Mouse (Mus musculus): ENCODE data around the gene Ank3.

The Ank3 gene

GRCm38 (mm10) chr10:69678230-69678629 is 279.7 kb downstream of the Ank3 start:
- DNase-seq: no peak

GRCm38 (mm10) chr10:69686336-69686735 is 287.8 kb downstream of the Ank3 start:
- no peak for DNase-seq

GRCm38 (mm10) chr10:69689096-69689495 is 290.5 kb downstream of the Ank3 start:
- no peak for DNase-seq

DNA sequence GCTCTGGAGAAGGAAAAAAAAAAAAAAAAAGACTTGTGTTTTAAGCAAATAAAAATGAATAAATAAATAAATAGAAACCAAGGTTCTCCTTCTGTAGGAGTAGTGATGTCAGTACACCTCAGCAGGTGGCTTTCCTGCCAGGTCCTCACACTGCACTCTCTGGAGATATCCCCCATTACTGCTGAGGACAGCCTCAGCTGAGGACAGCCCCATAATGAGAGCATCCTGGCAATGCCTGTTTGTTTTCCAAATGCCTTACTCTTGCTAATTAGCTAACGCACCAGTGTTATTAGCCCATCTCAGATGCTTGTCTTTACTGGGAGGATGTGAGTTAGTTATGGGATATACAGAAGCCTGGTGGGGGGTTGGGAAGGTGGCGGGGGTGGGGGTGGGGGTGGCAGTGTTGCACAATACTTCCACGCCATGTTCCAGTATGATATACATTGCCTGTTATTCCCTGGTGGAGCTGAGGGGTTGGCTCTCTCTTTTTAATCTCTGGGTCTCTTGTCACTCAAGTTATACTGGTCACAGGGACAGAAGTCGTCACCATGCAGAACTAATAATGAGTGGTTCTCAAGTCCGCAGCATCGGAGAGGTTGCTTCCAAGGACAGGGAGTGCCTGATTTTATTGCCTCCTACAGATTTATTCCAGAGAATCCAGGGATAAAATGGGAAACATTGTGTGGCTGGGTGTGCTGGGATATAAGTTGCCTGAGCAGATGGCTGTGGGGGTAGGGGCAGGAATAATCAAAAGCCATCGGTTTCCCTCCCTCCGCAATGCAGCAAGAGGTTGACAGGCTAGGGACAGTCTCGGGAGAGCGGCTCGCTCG is 291.8 kb downstream of the Ank3 start:
- no peak for DNase-seq

DNA sequence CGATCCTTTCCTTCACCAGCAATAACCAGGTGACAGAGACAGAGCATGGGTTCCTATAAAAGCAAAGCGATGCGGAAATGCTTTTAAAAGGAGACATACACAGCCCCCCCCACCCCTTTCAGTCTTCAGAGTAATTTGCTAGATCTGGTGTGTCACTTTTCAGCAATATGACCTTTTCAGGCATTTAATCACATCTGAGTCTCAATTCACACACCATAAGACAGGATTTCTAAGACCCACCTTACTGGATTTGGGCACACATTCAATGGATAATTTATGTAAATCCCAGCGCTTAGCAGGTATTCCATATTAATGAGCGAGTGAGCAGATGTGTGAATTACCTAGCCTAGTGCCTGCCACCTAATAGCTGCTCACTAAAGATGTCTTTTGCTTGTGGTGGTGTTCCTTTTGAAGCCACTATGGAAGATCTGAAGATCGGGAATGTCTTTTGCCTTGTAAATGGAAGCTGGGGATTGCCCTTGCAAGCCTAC is 292.4 kb downstream of the Ank3 start:
- DNase-seq: no peak

GRCm38 (mm10) chr10:69696019-69696418 is 297.4 kb downstream of the Ank3 start:
- DNase-seq: no peak

DNA sequence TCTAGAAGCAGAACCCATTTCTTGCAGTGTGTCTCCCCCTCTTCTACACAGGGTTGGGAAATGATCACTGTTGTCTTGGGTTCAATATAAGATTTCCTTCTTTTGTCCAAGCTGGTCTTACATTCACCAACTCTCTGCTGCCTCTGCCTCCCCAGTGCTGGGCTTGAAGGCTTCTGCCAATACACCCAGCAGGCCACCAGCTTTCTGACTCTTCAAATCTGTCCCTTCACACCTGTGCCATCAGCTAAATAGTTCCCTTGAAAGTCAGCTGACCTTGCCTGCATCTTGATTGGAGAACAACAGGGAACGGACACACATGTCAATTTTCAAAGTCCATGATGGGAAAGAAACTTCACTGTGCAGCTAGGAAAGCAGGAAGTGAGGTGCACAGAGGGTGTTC is 300.1 kb downstream of the Ank3 start:
- no peak for DNase-seq

- DNase-seq: no peak
Measured at GRCm38 (mm10) chr10:69701226-69701625, 302.7 kb downstream of the Ank3 start.

DNA sequence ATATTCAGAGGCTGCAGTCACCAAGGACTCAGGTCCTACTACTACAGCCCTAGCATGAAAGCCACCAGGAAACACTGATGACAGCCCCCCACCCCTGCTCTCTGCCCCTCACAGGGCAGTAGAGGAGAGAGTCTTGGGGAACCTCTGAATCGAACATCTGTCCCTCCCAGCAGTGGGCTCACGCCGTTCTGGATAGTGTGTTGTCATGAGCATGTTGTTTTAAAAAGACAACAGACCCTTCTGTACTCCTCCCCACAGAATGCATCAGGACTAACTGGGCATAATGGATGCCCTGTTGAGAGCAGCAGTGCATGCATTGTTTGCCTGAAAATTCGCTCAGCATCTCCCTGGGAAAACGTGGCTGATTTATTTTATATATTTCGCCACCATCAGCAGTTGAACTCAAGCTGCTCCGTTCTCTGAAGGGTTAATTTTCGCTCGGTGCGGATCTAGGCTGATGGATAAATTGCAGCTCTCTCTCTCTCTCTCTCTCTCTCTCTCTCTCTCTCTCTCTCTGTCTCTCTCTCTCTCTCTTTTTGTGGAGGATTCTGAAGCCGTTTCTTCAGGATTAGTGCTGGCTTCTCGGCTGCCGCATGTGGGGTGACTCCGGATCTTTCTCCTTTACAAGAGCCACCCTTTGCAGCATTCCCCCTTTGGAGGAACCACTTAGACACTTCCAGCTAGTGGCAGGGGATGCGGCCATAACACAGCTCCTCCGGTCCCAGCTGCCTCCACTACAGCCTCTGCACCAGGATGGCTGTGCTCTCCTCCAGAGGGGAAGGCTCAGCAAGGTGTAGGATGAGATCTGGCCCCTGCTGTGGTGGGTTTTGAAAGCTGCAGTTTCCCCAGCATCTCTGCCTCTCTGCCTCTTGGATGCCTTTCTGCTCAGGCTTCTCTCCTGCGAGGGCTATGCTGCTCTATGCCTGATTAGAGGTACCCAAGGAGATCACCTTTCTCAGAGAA is 307.5 kb downstream of the Ank3 start:
- no peak for DNase-seq

- DNase-seq: no peak
Measured at GRCm38 (mm10) chr10:69706851-69707788, 308.5 kb downstream of the Ank3 start.

DNA sequence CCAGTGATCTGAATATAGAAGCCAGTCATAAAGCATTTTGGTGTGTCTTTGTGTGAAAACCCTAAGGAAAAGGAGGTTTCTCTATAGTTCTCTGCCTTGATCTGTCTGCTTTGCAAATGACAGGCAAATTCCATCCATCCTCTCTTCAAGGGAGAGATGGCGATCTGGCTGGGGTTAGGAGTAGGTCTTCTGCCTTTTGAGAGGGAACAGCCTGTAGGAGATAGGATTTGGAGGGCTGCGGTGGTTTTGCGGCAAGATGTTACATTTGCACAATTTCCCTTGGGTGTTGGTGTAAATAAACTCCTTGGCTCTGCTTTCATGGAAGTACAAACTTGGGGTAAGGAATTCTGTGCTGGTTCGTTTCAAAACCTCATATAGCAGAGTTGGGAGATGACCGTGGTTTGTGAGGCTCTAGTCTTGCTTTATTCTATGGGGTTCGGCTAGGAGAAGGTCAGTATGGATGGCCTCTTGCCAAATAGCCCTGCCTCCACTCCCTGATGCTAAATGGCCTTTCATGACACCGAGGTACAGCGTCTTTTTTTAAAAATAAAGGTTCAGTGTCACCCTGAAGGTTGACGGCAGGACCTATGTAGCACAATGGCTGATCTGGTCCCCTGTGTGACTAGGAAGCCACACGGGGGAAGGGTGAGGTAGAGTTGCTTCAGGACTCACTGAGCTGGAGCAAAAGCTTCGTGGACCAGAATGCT is 309.4 kb downstream of the Ank3 start:
- DNase-seq: no peak

DNA sequence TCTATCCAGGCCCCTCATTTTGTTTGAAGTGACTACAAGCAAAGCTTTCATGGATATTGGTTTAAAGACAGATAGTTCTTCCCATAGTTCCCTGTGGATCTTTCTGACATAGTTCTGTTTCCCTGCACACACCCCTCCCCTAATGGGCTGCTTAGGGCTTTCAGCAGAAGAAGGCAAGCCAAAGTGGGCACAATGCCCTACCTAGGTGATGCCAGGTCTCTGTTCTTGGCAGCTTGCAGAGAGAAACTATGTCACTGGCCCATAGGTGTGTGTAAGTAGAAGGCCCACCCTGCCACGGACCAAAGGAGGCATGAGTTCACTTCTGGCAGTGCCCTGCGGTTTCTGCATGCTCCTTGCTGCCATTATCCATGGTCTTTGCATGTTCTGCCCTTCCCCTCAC is 311.1 kb downstream of the Ank3 start:
- DNase-seq: no peak

GRCm38 (mm10) chr10:69710802-69711201 is 312.2 kb downstream of the Ank3 start:
- DNase-seq: no peak

DNA sequence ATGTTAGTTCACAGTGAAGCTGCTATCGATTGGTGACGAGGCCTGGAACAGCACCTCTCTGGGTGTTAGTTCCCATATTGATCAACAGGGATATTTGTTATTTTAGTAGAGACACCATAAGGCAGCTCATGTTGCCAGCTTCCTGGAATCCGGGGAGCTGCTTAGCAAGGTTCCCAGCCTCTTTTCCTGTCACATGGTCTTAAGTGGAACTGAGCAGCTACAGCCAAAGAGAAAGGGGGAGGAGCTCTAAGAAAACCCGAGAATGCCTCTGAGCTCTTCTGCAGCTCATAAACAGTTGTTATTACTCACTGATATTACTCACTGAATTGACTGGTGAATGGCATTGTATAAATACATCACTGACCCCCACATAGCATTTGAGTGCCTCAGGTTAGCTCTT is 318.3 kb downstream of the Ank3 start:
- no peak for DNase-seq

DNA sequence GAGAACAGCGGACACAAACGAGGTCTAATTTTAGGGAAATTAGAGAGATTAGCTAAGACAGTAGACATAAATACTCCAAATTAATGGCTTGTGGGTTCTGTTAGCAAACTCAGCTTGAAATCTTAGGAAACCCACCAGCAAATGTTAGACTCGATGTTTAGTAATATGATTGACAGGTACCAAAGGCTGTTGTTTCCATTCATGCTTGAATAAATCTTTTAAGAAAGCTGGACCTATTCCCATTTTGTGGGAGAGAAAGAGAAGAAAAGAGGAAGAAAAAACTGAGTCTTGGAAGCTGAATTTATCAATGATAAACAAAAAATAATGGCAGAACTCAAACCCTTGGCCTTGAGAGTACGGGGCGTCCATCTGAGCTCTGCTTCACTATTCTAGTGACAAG is 320.8 kb downstream of the Ank3 start:
- DNase-seq: no peak

DNA sequence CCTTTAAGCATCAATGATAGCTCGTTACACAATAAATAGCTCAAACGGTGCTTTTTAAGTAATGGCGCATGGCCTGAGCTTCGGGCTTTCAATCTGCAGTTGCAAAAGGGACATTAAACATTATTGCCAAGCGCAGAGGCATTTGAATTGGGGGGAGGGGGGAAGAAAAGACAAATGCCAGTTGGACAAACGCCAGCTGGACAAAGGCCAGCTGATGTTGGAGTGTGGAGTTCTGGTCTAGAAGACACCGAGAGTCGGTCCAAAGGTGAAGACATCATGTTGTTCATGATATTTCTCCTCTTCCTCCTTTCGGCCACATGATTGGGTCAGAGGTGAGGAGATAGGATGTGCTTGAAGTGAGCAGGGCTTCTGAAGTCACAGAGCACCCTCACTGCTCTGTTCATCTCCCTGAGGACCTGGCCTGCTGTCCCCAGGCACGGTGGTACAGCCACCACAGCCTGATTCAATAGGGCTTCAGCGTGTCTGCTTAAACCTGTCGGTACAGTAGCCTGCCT is 321.4 kb downstream of the Ank3 start:
- DNase-seq: no peak

DNA sequence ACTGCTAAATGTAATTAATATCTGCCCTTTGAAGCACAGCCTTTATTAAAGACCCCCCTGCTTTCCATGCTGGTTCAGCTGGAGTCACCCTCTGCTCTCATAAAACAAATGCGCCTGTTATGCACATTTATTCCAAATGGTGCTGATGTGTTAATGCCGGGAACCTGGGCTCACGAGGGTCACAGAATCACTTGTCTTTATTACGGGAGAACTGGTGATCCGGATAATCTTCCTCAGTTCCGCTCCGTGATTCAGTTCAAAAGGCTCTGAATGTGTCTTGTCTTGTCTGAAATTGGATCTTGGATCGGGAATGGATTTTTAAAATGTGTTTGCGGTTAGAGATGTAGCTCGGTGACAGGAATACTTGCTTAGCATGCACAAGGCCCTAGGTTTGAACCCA is 321.9 kb downstream of the Ank3 start:
- no peak for DNase-seq

- no peak for DNase-seq
Measured at GRCm38 (mm10) chr10:69720899-69721490, 322.4 kb downstream of the Ank3 start.

GRCm38 (mm10) chr10:69724159-69724558 is 325.6 kb downstream of the Ank3 start:
- no peak for DNase-seq

- no peak for DNase-seq
Measured at GRCm38 (mm10) chr10:69725078-69725477, 326.5 kb downstream of the Ank3 start.

DNA sequence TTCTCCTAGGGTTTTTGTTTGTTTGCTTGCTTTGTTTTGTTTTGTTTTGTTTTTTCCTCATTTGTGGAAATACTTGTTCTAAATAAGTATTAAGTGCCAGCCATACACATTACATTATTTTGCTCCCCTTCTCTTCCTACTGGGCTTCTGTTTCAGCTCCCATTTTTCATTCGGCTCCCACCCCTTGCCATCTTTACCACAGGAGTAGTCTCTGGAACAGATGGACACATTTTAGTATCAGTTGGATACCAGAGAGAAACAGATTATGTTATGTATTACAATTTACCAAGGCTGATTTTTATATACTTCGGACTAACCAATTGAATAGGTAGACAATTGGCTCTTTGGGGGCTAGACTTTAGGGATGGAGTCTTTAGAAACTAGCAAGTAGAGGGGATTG is 327.7 kb downstream of the Ank3 start:
- DNase-seq: no peak
